Mouse (Mus musculus) CH12.LX (cell line): ENCODE results near the gene Chaf1b. TPM values are rescaled to one million over a fixed set of nuclear protein-coding genes. Genes with fewer than 3 reads are reported as not detected.

Experiments used
- DNase-seq: peaks from one replicate; pipeline ENCODE4 v3.0.0-alpha.2; 2013; ENCODE audit errors: extremely low read depth
- H3K27ac ChIP-seq: 2 replicates; pipeline ENCODE4 v1.5.1; 2012; ENCODE audit warnings: low read depth, mild to moderate bottlenecking, control low read depth, moderate library complexity; ENCODE audit not compliant: insufficient read depth
- H3K27me3 ChIP-seq: replicated peaks from 2 replicates; pipeline ENCODE3; 2012; ENCODE audit warnings: inconsistent platforms
- H3K36me3 ChIP-seq, 2 experiments: replicated peaks in 1 of 2; 2 replicates each; pipeline versions ENCODE3 to v1.6.1; 2012; ENCODE audit warnings: inconsistent platforms in 1 of 2, low read length in 1 of 2, mild to moderate bottlenecking in 1 of 2, mixed read lengths in 1 of 2, moderate library complexity in 1 of 2; ENCODE audit not compliant: control insufficient read depth in 1 of 2, insufficient read depth in 1 of 2
- H3K4me1 ChIP-seq, 2 experiments: 2 replicates each; pipeline ENCODE4 v1.6.1; 2012; ENCODE audit warnings: inconsistent platforms in 1 of 2, moderate library complexity in 1 of 2; ENCODE audit not compliant: insufficient read depth in 2 of 2, control insufficient read depth in 1 of 2
- H3K4me2 ChIP-seq: 2 replicates; pipeline ENCODE4 v1.6.1; 2012; ENCODE audit warnings: low read depth, mild to moderate bottlenecking, control low read depth; ENCODE audit not compliant: poor library complexity, insufficient read depth, severe bottlenecking
- H3K4me3 ChIP-seq, 3 experiments: fragments of 150-350 bp in 1 of 3; sonication (generic) in 1 of 3; replicated peaks in 1 of 3; 2 replicates each; pipeline versions ENCODE3 to v1.5.1; 2011 to 2012; ENCODE audit warnings: low read depth in 2 of 3, low read length in 2 of 3, mild to moderate bottlenecking in 2 of 3, moderate library complexity in 2 of 3, control low read depth in 1 of 3, improper control_type of control experiment in 1 of 3, inconsistent platforms in 1 of 3, mixed read lengths in 1 of 3; ENCODE audit not compliant: poor library complexity in 1 of 3
- H3K79me2 ChIP-seq: replicated peaks from 2 replicates; pipeline ENCODE4 v1.6.1; 2012; ENCODE audit warnings: mild to moderate bottlenecking, moderate library complexity; ENCODE audit not compliant: control insufficient read depth, poor library complexity, insufficient read depth, severe bottlenecking; ENCODE audit errors: extremely low read depth
- H3K9ac ChIP-seq: 2 replicates; pipeline ENCODE4 v1.6.1; 2012; ENCODE audit warnings: low read depth, mild to moderate bottlenecking, control low read depth, moderate library complexity; ENCODE audit not compliant: insufficient read depth
- H3K9me3 ChIP-seq: replicated peaks from 2 replicates; pipeline ENCODE3; 2012; ENCODE audit warnings: low read length, inconsistent platforms, mixed read lengths
- BHLHE40 ChIP-seq: IDR thresholded peaks from 2 replicates; pipeline ENCODE4 v1.6.1; 2011; ENCODE audit warnings: mild to moderate bottlenecking, low read depth, low read length, improper control_type of control experiment
- CHD2 ChIP-seq: IDR thresholded peaks from 2 replicates; pipeline ENCODE4 v1.6.1; 2011; ENCODE audit warnings: low read length, improper control_type of control experiment
- CTCF ChIP-seq, 2 experiments: IDR thresholded peaks in 1 of 2; conservative IDR thresholded peaks in 1 of 2; 2 replicates each; pipeline ENCODE4 v1.5.1; 2011 to 2012; ENCODE audit warnings: low read depth in 2 of 2, low read length in 2 of 2, improper control_type of control experiment in 1 of 2, inconsistent platforms in 1 of 2, mild to moderate bottlenecking in 1 of 2, moderate library complexity in 1 of 2
- E2F4 ChIP-seq: IDR thresholded peaks from 2 replicates; pipeline ENCODE4 v1.6.1; 2011; ENCODE audit warnings: low read depth, low read length, improper control_type of control experiment; ENCODE audit not compliant: insufficient replicate concordance
- ELF1 ChIP-seq: IDR thresholded peaks from 2 replicates; pipeline ENCODE4 v1.6.1; 2014; ENCODE audit warnings: low read depth, mild to moderate bottlenecking, inconsistent platforms, low read length, improper control_type of control experiment
- EP300 ChIP-seq: IDR thresholded peaks from 2 replicates; pipeline ENCODE4 v1.6.1; 2011; ENCODE audit warnings: low read length, improper control_type of control experiment
- ETS1 ChIP-seq: conservative IDR thresholded peaks from 2 replicates; pipeline ENCODE4 v1.6.1; 2012; ENCODE audit warnings: low read depth, mild to moderate bottlenecking, inconsistent platforms, low read length, improper control_type of control experiment, moderate library complexity
- GABPA ChIP-seq: IDR thresholded peaks from 2 replicates; pipeline ENCODE4 v1.6.1; 2012; ENCODE audit warnings: low read depth, low read length, improper control_type of control experiment, inconsistent platforms; ENCODE audit not compliant: insufficient replicate concordance
- HCFC1 ChIP-seq: IDR thresholded peaks from 2 replicates; pipeline ENCODE4 v1.6.1; 2012; ENCODE audit warnings: low read depth, mild to moderate bottlenecking, inconsistent platforms, low read length, improper control_type of control experiment
- IRF4 ChIP-seq: IDR thresholded peaks from 2 replicates; pipeline ENCODE4 v1.6.1; 2014; ENCODE audit warnings: low read depth, mild to moderate bottlenecking, inconsistent platforms, low read length, improper control_type of control experiment
- JUN ChIP-seq: IDR thresholded peaks from 2 replicates; pipeline ENCODE4 v1.6.1; 2011; ENCODE audit warnings: low read depth, mild to moderate bottlenecking, low read length, improper control_type of control experiment, moderate library complexity; ENCODE audit not compliant: insufficient read depth
- JUND ChIP-seq: conservative IDR thresholded peaks from 2 replicates; pipeline ENCODE4 v1.6.1; 2011; ENCODE audit warnings: low read depth, low read length, improper control_type of control experiment
- KAT2A ChIP-seq: IDR thresholded peaks from 2 replicates; pipeline ENCODE4 v1.6.1; 2012; ENCODE audit warnings: low read length, improper control_type of control experiment, inconsistent platforms; ENCODE audit not compliant: insufficient replicate concordance
- MAX ChIP-seq: IDR thresholded peaks from 2 replicates; pipeline ENCODE4 v1.6.1; 2011; ENCODE audit warnings: low read length, improper control_type of control experiment
- MAZ ChIP-seq: IDR thresholded peaks from 2 replicates; pipeline ENCODE4 v1.6.1; 2012; ENCODE audit warnings: low read depth, mild to moderate bottlenecking, inconsistent platforms, low read length, improper control_type of control experiment, moderate library complexity
- MEF2A ChIP-seq: IDR thresholded peaks from 2 replicates; pipeline ENCODE4 v1.6.1; 2014; ENCODE audit warnings: low read depth, mild to moderate bottlenecking, inconsistent platforms, low read length, improper control_type of control experiment, borderline replicate concordance
- MXI1 ChIP-seq: IDR thresholded peaks from 2 replicates; pipeline ENCODE4 v1.6.1; 2011; ENCODE audit warnings: mild to moderate bottlenecking, low read depth, low read length, improper control_type of control experiment
- MYC ChIP-seq: IDR thresholded peaks from 2 replicates; pipeline ENCODE4 v1.6.1; 2011; ENCODE audit warnings: low read depth, mild to moderate bottlenecking, improper control_type of control experiment, low read length
- NELFE ChIP-seq: IDR thresholded peaks from 2 replicates; pipeline ENCODE4 v1.6.1; 2011; ENCODE audit warnings: low read depth, low read length, improper control_type of control experiment
- NRF1 ChIP-seq: IDR thresholded peaks from 2 replicates; pipeline ENCODE4 v1.6.1; 2014; ENCODE audit warnings: low read depth, mild to moderate bottlenecking, inconsistent platforms, low read length, improper control_type of control experiment, moderate library complexity
- PAX5 ChIP-seq: IDR thresholded peaks from 2 replicates; pipeline ENCODE4 v1.6.1; 2012; ENCODE audit warnings: low read length, inconsistent platforms, mixed read lengths
- POLR2A ChIP-seq: IDR thresholded peaks from 2 replicates; pipeline ENCODE4 v1.6.1; 2011; ENCODE audit warnings: low read depth, mild to moderate bottlenecking, improper control_type of control experiment, low read length
- POLR2AphosphoS2 ChIP-seq: IDR thresholded peaks from 2 replicates; pipeline ENCODE4 v1.6.1; 2011; ENCODE audit warnings: low read depth, low read length, improper control_type of control experiment
- RAD21 ChIP-seq: IDR thresholded peaks from 2 replicates; pipeline ENCODE4 v1.6.1; 2011; ENCODE audit warnings: low read depth, mild to moderate bottlenecking, low read length, improper control_type of control experiment, moderate library complexity
- RCOR1 ChIP-seq: conservative IDR thresholded peaks from 2 replicates; pipeline ENCODE4 v1.6.1; 2012; ENCODE audit warnings: low read depth, mild to moderate bottlenecking, inconsistent platforms, low read length, improper control_type of control experiment
- SIN3A ChIP-seq: IDR thresholded peaks from 2 replicates; pipeline ENCODE4 v1.6.1; 2012; ENCODE audit warnings: low read length, improper control_type of control experiment, inconsistent platforms
- SMC3 ChIP-seq: IDR thresholded peaks from 2 replicates; pipeline ENCODE4 v1.6.1; 2011; ENCODE audit warnings: low read depth, low read length, improper control_type of control experiment
- TBP ChIP-seq: conservative IDR thresholded peaks from 2 replicates; pipeline ENCODE4 v1.6.1; 2011; ENCODE audit warnings: low read depth, low read length, improper control_type of control experiment
- TCF12 ChIP-seq: IDR thresholded peaks from 2 replicates; pipeline ENCODE4 v1.6.1; 2014; ENCODE audit warnings: low read depth, mild to moderate bottlenecking, inconsistent platforms, low read length, improper control_type of control experiment
- UBTF ChIP-seq: IDR thresholded peaks from 2 replicates; pipeline ENCODE4 v1.6.1; 2012; ENCODE audit warnings: low read depth, mild to moderate bottlenecking, inconsistent platforms, low read length, improper control_type of control experiment, moderate library complexity
- USF1 ChIP-seq: IDR thresholded peaks from 2 replicates; pipeline ENCODE4 v1.6.1; 2014; ENCODE audit warnings: low read depth, mild to moderate bottlenecking, inconsistent platforms, low read length, improper control_type of control experiment
- USF2 ChIP-seq: conservative IDR thresholded peaks from 2 replicates; pipeline ENCODE4 v1.6.1; 2011; ENCODE audit warnings: low read depth, low read length, improper control_type of control experiment
- ZC3H11A ChIP-seq: IDR thresholded peaks from 2 replicates; pipeline ENCODE4 v1.6.1; 2012; ENCODE audit warnings: low read depth, mild to moderate bottlenecking, inconsistent platforms, low read length, improper control_type of control experiment
- ZKSCAN1 ChIP-seq: IDR thresholded peaks from 2 replicates; pipeline ENCODE4 v1.6.1; 2012; ENCODE audit warnings: low read depth, inconsistent platforms, low read length, improper control_type of control experiment, borderline replicate concordance
- ZMIZ1 ChIP-seq: IDR thresholded peaks from 2 replicates; pipeline ENCODE4 v1.6.1; 2012; ENCODE audit warnings: low read depth, mild to moderate bottlenecking, inconsistent platforms, low read length, improper control_type of control experiment
- dilution Hi-C: fragments of 300-500 bp; cut with MboI; formaldehyde crosslinking; loops from 2 replicates; pipeline ENCODE4 v1.14.3; 2020; ENCODE audit warnings: low sequenced_read_pairs; ENCODE audit not compliant: extremely low pct_unique_long_range_greater_than_20kb, extremely low pct_ligation_motif_present
- in situ Hi-C: fragments of 300-500 bp; cut with MboI; formaldehyde crosslinking; loops from 3 replicates; pipeline ENCODE4 v1.14.3; 2019; ENCODE audit warnings: low sequenced_read_pairs, low pct_ligation_motif_present, low pct_unique_long_range_greater_than_20kb, mixed read lengths
- polyA plus RNA-seq: library from polyadenylated mRNA; unstranded; fragments of >175 nt; gene quantifications from 2 replicates; pipeline ENCODE4 v1.2.1, GENCODE M21; 2012; ENCODE audit warnings: low read depth; ENCODE audit not compliant: insufficient read length
- total RNA-seq, 2 experiments: library from RNA; depleted of rRNA; stranded (reverse); fragments of 300-350 nt in 1 of 2; fragments of >200 nt in 1 of 2; gene quantifications; 2 replicates each; pipeline ENCODE4 v1.2.3; 2012 to 2014

Gene Chaf1b
- total RNA-seq (2012; rRNA removed) = 46.7 and 58.6 TPM in 2 replicates
- 74.8 and 76.2 TPM in 2 replicates for total RNA-seq (2014; rRNA removed)
- polyA plus RNA-seq = 82.0 and 84.0 TPM in 2 replicates

GRCm38 (mm10) chr16:93883423-93884085 lies at the start of gene Chaf1b:
Chaf1b (plus strand) TSS chr16:93883901.
- no peaks in the 10 kb centered on the region for H3K9me3 ChIP-seq
- TF ChIP-seq USF1 = peak; percentile 8; the same call in 1 of the 2 replicates
- no peak for TF ChIP-seq ETS1
- peak; percentile 89 for TF ChIP-seq ELF1
- no peak for TF ChIP-seq ZKSCAN1
- no peak for TF ChIP-seq KAT2A
- TF ChIP-seq POLR2A = peak; percentile 83
- TF ChIP-seq MYC = peak; percentile 14; the same call in 1 of the 2 replicates
- TF ChIP-seq BHLHE40 = peak; percentile 52; the same call in 1 of the 2 replicates
- no peak for TF ChIP-seq JUND
- no peak for TF ChIP-seq IRF4
- peak; percentile 89 for TF ChIP-seq SIN3A
- TF ChIP-seq UBTF = peak; percentile 76; the same call in 1 of the 2 replicates
- TF ChIP-seq MAX = peak; percentile 70
- no peak for TF ChIP-seq ZC3H11A
- no peak for TF ChIP-seq SMC3
- no peak for TF ChIP-seq TBP
- TF ChIP-seq NRF1 = peak; percentile 47; the same call in 1 of the 2 replicates
- no peak for TF ChIP-seq MAZ
- peak; percentile 59 for TF ChIP-seq HCFC1
- peak; percentile 81 for TF ChIP-seq ZMIZ1
- TF ChIP-seq MEF2A = 0 out of 2 replicates have a peak, but pooled peaks have one; percentile 8
- peak; percentile 28 for TF ChIP-seq RAD21
- TF ChIP-seq RCOR1 = no peak
- TF ChIP-seq GABPA = no peak
- no peak for TF ChIP-seq CHD2
- no peak; the same call in 1 of the 2 replicates for TF ChIP-seq USF2
- no peak for TF ChIP-seq JUN
- no peak for TF ChIP-seq POLR2AphosphoS2
- peak; percentile 67 for TF ChIP-seq MXI1
- TF ChIP-seq CTCF (conservative IDR thresholded peaks at IDR 0.05 in 1 of 2, IDR thresholded peaks at IDR 0.05 in 1 of 2; ENCODE audit: low read depth in 2 of 2, low read length in 2 of 2) = peak in 1 of 2 experiments; percentile 30; a peak in 2 of 4 replicates
- no peak for TF ChIP-seq EP300
- no peak for TF ChIP-seq PAX5
- peak; percentile 73; the same call in 1 of the 2 replicates for TF ChIP-seq E2F4
- peak; percentile 69; the same call in 1 of the 2 replicates for TF ChIP-seq TCF12
- TF ChIP-seq NELFE = peak; percentile 72
- TF ChIP-seq, all 38 proteins: peak for 18
- peak within 1 kb of the TSS; percentile 55 for H3K9ac ChIP-seq
- peaks cover 10 to 33% of the 10 kb centered on the region in 2 experiments for H3K36me3 ChIP-seq
- dilution Hi-C loops = no loop called here
- no peaks in the 10 kb centered on the region for H3K27me3 ChIP-seq
- H3K4me3 ChIP-seq = peak within 1 kb of the TSS; percentile 81 to 89 (median 83)
- peaks cover 0 to 35% of the 10 kb centered on the region in 2 experiments; a peak in 3 of 4 replicates for H3K4me1 ChIP-seq
- H3K4me2 ChIP-seq = peak within 1 kb of the TSS; percentile 83
- H3K79me2 ChIP-seq = no peaks in the 10 kb centered on the region; the same call in 1 of the 2 replicates
- in situ Hi-C loops = loop anchor here (10.0 kb wide), 1 partner anchor 199 kb away; the partner anchor contains the start of gene Cbr3
- DNase-seq = peak; percentile 99
- no peak within 1 kb of the TSS for H3K27ac ChIP-seq
